Mouse (Mus musculus): ENCODE data around the gene Plcl1.

- TF ChIP-seq CTCF (IDR thresholded peaks at IDR 0.05; ENCODE audit: low read depth): no peak
- no peak for TF ChIP-seq EP300 (IDR thresholded peaks at IDR 0.05; ENCODE audit: low read depth)
Observed at GRCm38 (mm10) chr1:55462301-55462700, 56.6 kb downstream of the Plcl1 start.

All from liver, embryonic 14.5 days (tissue).